Mouse (Mus musculus) myocyte (in vitro differentiated cells): Measurements from ENCODE around the gene Plin3.

Experiments
- CEBPB ChIP-seq: IDR thresholded peaks from 2 replicates; pipeline ENCODE4 v1.6.1; 2011; ENCODE audit warnings: mild to moderate bottlenecking, moderate library complexity; ENCODE audit not compliant: poor library complexity, insufficient read depth, severe bottlenecking
- MAX ChIP-seq: IDR thresholded peaks from one replicate; pipeline ENCODE4 v1.6.1; 2011; ENCODE audit warnings: low read depth, mild to moderate bottlenecking, control low read depth
- MYOD1 ChIP-seq, 3 experiments: IDR thresholded peaks; one replicate each; pipeline ENCODE4 v1.6.1; 2011; ENCODE audit warnings: control low read depth in 2 of 3, low read depth in 2 of 3, mild to moderate bottlenecking in 2 of 3, moderate library complexity in 1 of 3; ENCODE audit not compliant: insufficient read length in 2 of 3, control insufficient read depth in 1 of 3
- POLR2A ChIP-seq: IDR thresholded peaks from one replicate; pipeline ENCODE4 v1.6.1; 2011; ENCODE audit warnings: low read depth, mild to moderate bottlenecking, control low read depth, moderate library complexity; ENCODE audit not compliant: insufficient read length
- SRF ChIP-seq: IDR thresholded peaks from one replicate; pipeline ENCODE4 v1.6.1; 2011; ENCODE audit warnings: low read depth; ENCODE audit not compliant: control insufficient read depth, insufficient read length
- USF1 ChIP-seq: IDR thresholded peaks from one replicate; pipeline ENCODE4 v1.6.1; 2011; ENCODE audit warnings: low read depth, mild to moderate bottlenecking, control low read depth, moderate library complexity

DNA sequence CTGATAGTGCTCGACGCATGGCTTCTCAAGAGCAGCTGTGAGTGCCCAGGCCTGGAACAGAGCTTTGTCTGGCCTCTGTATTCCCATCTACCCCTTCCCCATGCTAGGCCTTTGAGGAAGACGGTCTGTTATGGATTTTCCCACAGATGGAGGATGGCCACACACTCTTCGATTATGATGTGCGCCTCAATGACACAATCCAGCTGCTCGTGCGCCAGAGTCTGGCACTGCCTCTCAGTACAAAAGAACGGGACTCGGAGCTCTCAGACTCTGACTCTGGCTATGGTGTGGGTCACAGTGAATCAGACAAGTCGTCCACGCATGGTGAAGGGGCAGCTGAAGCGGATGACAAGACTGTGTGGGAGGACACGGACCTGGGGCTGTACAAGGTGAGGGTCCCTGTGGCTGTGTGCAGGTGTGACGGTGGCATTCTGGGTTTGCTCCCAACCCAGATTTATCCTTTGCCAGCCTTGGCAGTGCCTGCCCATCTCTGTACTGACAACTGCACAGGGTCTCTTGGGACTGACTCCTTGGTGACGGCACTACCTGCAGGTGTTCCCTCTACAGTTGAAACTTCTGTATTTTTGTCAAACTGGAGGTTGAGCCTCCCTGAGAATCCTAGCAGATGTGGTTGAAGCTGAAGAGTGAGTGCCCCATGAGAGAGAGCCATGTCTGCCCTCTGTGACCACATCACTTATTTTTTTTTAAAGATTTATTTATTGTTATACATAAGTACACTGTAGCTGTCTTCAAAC lies 16.7 kb upstream of the Plin3 start:
- TF ChIP-seq USF1 (no peak), POLR2A (no peak), SRF (no peak), MYOD1 (IDR thresholded peaks at IDR 0.05; ENCODE audit: control insufficient read depth in 1 of 3, insufficient read length in 2 of 3, low read depth in 2 of 3) (no peak), MAX (no peak), CEBPB (no peak)
